Mouse (Mus musculus) liver, adult 2 months (tissue): Measurements from ENCODE around the gene Mfsd9. TPM values are rescaled to one million over a fixed set of nuclear protein-coding genes. Genes with fewer than 3 reads are reported as not detected.

Experiments
- DNase-seq: peaks from one replicate; pipeline ENCODE4 v3.0.0-alpha.2; 2011; ENCODE audit warnings: low read depth, low spot score; ENCODE audit errors: extremely low read depth
- H3K27ac ChIP-seq: fragments of 200-500 bp; replicated peaks from 2 replicates; pipeline ENCODE4 v1.5.1; 2012; ENCODE audit warnings: low read depth, mild to moderate bottlenecking, control low read depth, inconsistent platforms, low read length; ENCODE audit not compliant: insufficient read depth
- H3K27me3 ChIP-seq: fragments of 200-500 bp; 2 replicates; pipeline ENCODE4 v1.6.1; 2012; ENCODE audit warnings: mild to moderate bottlenecking, moderate library complexity, low read length, inconsistent platforms; ENCODE audit not compliant: control insufficient read depth, insufficient read depth
- H3K36me3 ChIP-seq: fragments of 200-500 bp; 2 replicates; pipeline ENCODE4 v1.6.1; 2012; ENCODE audit warnings: low read length, inconsistent platforms; ENCODE audit not compliant: control insufficient read depth, insufficient read depth
- H3K4me1 ChIP-seq: fragments of 200-500 bp; 2 replicates; pipeline ENCODE4 v1.6.1; 2011; ENCODE audit warnings: low read length; ENCODE audit not compliant: control insufficient read depth, insufficient read depth
- H3K4me3 ChIP-seq: fragments of 200-500 bp; 2 replicates; pipeline ENCODE4 v1.5.1; 2011; ENCODE audit warnings: low read depth, mild to moderate bottlenecking, control low read depth, low read length, moderate library complexity; ENCODE audit not compliant: insufficient read depth
- H3K79me2 ChIP-seq: fragments of 200-500 bp; 2 replicates; pipeline ENCODE4 v1.6.1; 2012; ENCODE audit warnings: inconsistent platforms, mild to moderate bottlenecking, low read length, moderate library complexity; ENCODE audit not compliant: control insufficient read depth, insufficient read depth
- H3K9ac ChIP-seq: fragments of 200-500 bp; 2 replicates; pipeline ENCODE4 v1.6.1; 2012; ENCODE audit warnings: low read depth, mild to moderate bottlenecking, control low read depth, inconsistent platforms, low read length
- CTCF ChIP-seq: fragments of 200-500 bp; IDR thresholded peaks from 2 replicates; pipeline ENCODE4 v1.5.1; 2011; ENCODE audit warnings: low read depth, low read length, control low read depth
- POLR2A ChIP-seq: fragments of 200-500 bp; IDR thresholded peaks from 2 replicates; pipeline ENCODE4 v1.6.1; 2011; ENCODE audit warnings: low read length, control low read depth; ENCODE audit not compliant: insufficient read depth; ENCODE audit errors: extremely low read depth
- WGBS: fragments of 180-500 bp; shearing (Covaris S2); methylation state at CpG from one replicate; pipeline ENCODE4 v1.1.7; 2018; 5-methylcytosine and 5-hydroxymethylcytosine counted together
- polyA plus RNA-seq: library from polyadenylated mRNA; depleted of rRNA; stranded (reverse); fragments of >200 nt; gene quantifications from 2 replicates; pipeline ENCODE4 v1.2.3, GENCODE M21; 2012
- total RNA-seq: library from RNA; depleted of rRNA; stranded (reverse); fragments of >200 nt; gene quantifications from 2 replicates; pipeline ENCODE4 v1.2.3, GENCODE M21; 2014

The Mfsd9 gene
- total and polyA plus RNA-seq, 2 experiments: 1.2 to 1.8 TPM

- Histone ChIP-seq H3K27ac (no peak overlapping the region), H3K36me3 (peaks cover 9% of the 10 kb centered on the region), H3K79me2 (no peaks in the 10 kb centered on the region), H3K27me3 (no peaks in the 10 kb centered on the region; the same call in 1 of the 2 replicates), H3K9ac (no peak overlapping the region), H3K4me3 (no peak overlapping the region), H3K4me1 (no peaks in the 10 kb centered on the region)
- 90% methylated on average over 2 of the region's 2 CpGs for WGBS
- TF ChIP-seq CTCF (no peak), POLR2A (no peak)
- no peak for DNase-seq
Measured at GRCm38 (mm10) chr1:40776102-40776501, 14.4 kb downstream of the Mfsd9 start.

- H3K4me3 ChIP-seq: no peak overlapping the region
- DNase-seq: no peak
- TF ChIP-seq POLR2A: no peak
- no peak for TF ChIP-seq CTCF
- peaks cover 5% of the 10 kb centered on the region for H3K36me3 ChIP-seq
- H3K79me2 ChIP-seq: no peaks in the 10 kb centered on the region
- H3K9ac ChIP-seq: no peak overlapping the region
- H3K27me3 ChIP-seq: no peaks in the 10 kb centered on the region; the same call in 1 of the 2 replicates
- no peak overlapping the region for H3K27ac ChIP-seq
- no peaks in the 10 kb centered on the region for H3K4me1 ChIP-seq
- WGBS: 95% methylated on average over 10 of the region's 10 CpGs
Measured at GRCm38 (mm10) chr1:40774040-40774439, 16.4 kb downstream of the Mfsd9 start.

GRCm38 (mm10) chr1:40773234-40773633, 17.3 kb downstream of the Mfsd9 start:
- H3K27ac ChIP-seq: no peak overlapping the region
- H3K79me2 ChIP-seq: no peaks in the 10 kb centered on the region
- peaks cover 2% of the 10 kb centered on the region; the same call in 1 of the 2 replicates for H3K36me3 ChIP-seq
- H3K27me3 ChIP-seq: no peaks in the 10 kb centered on the region; the same call in 1 of the 2 replicates
- WGBS: 90% methylated on average over 5 of the region's 5 CpGs
- H3K4me3 ChIP-seq: no peak overlapping the region
- H3K9ac ChIP-seq: no peak overlapping the region
- TF ChIP-seq CTCF: no peak
- TF ChIP-seq POLR2A: no peak
- DNase-seq: no peak
- H3K4me1 ChIP-seq: no peaks in the 10 kb centered on the region

- DNase-seq: no peak
- no peak overlapping the region for H3K9ac ChIP-seq
- peaks cover 2% of the 10 kb centered on the region; the same call in 1 of the 2 replicates for H3K36me3 ChIP-seq
- H3K79me2 ChIP-seq: no peaks in the 10 kb centered on the region
- H3K4me1 ChIP-seq: no peaks in the 10 kb centered on the region
- TF ChIP-seq POLR2A (no peak), CTCF (no peak)
- 82% methylated on average over 7 of the region's 7 CpGs for WGBS
- H3K27ac ChIP-seq: no peak overlapping the region
- no peak overlapping the region for H3K4me3 ChIP-seq
- no peaks in the 10 kb centered on the region; the same call in 1 of the 2 replicates for H3K27me3 ChIP-seq
Measured at GRCm38 (mm10) chr1:40771196-40771970, 19.1 kb downstream of the Mfsd9 start.

GRCm38 (mm10) chr1:40769331-40769894, 21.1 kb downstream of the Mfsd9 start:
- no peak for TF ChIP-seq CTCF
- TF ChIP-seq POLR2A: no peak
- Histone ChIP-seq H3K79me2 (no peaks in the 10 kb centered on the region), H3K27ac (no peak overlapping the region), H3K9ac (no peak overlapping the region), H3K27me3 (no peaks in the 10 kb centered on the region; the same call in 1 of the 2 replicates), H3K36me3 (peaks cover 2% of the 10 kb centered on the region; the same call in 1 of the 2 replicates), H3K4me3 (no peak overlapping the region), H3K4me1 (no peaks in the 10 kb centered on the region)
- 79% methylated on average over 4 of the region's 4 CpGs for WGBS
- no peak for DNase-seq
